Mouse (Mus musculus) macrophage (primary cell): ENCODE results near the gene Celf2. TPM values are rescaled to one million over a fixed set of nuclear protein-coding genes. Genes with fewer than 3 reads are reported as not detected.

Source experiments
- H3K27ac ChIP-seq: fragments of 350-480 bp; formaldehyde crosslinking; 2 replicates; pipeline ENCODE4 v1.9.0; 2021
- H3K36me3 ChIP-seq: fragments of 350-480 bp; formaldehyde crosslinking; 2 replicates; pipeline ENCODE4 v1.9.0; 2021; ENCODE audit errors: inconsistent target
- H3K4me3 ChIP-seq: fragments of 350-480 bp; formaldehyde crosslinking; 2 replicates; pipeline ENCODE4 v1.9.0; 2021; ENCODE audit errors: inconsistent target
- H3K79me2 ChIP-seq: fragments of 350-480 bp; formaldehyde crosslinking; 2 replicates; pipeline ENCODE4 v1.9.0; 2021; ENCODE audit errors: inconsistent target
- WGBS: methylation state at CpG from one replicate; pipeline ENCODE4 v1.1.7; 2026; ENCODE audit warnings: inconsistent platforms; ENCODE audit not compliant: missing documents; 5-methylcytosine and 5-hydroxymethylcytosine counted together
- polyA plus RNA-seq: library from polyadenylated mRNA; stranded (reverse); fragments of 250-400 nt; gene quantifications from 3 replicates; pipeline ENCODE4 v1.2.4, GENCODE M21; 2018; ENCODE audit warnings: inconsistent platforms

Celf2 gene
- polyA plus RNA-seq, 1 experiment from 2014 or later, result 142 TPM

GRCm38 (mm10) chr2:6913315-6913714 lies 596.0 kb downstream of the Celf2 start:
- H3K4me3 ChIP-seq, result no peak overlapping the region
- H3K79me2 ChIP-seq, result no peaks in the 10 kb centered on the region
- no peak overlapping the region for H3K27ac ChIP-seq
- no peaks in the 10 kb centered on the region for H3K36me3 ChIP-seq
- 96% methylated on average over 10 of the region's 10 CpGs for WGBS

DNA sequence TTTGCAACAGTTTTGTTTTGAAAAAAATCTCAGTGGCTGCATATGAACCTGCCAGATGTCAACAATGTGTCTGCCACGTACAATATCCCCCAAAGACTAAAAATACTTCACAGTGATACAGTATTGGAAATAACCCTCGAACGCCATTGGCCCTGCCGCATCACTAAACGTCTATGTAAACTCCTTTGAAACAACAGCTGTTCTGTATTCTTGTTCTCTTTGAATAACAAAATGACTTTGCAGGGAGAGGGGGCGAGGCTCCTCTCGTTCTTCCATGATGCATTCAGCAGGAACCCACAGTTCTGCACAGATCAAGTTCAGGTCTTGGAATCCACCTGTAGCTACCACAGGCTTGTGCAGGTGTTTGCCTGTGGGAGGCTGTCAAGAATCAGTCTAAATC lies 597.4 kb downstream of the Celf2 start:
- H3K36me3 ChIP-seq, result no peaks in the 10 kb centered on the region
- no peak overlapping the region for H3K4me3 ChIP-seq
- H3K27ac ChIP-seq, result no peak overlapping the region
- H3K79me2 ChIP-seq, result no peaks in the 10 kb centered on the region
- WGBS, result 84% methylated on average over 7 of the region's 7 CpGs

DNA sequence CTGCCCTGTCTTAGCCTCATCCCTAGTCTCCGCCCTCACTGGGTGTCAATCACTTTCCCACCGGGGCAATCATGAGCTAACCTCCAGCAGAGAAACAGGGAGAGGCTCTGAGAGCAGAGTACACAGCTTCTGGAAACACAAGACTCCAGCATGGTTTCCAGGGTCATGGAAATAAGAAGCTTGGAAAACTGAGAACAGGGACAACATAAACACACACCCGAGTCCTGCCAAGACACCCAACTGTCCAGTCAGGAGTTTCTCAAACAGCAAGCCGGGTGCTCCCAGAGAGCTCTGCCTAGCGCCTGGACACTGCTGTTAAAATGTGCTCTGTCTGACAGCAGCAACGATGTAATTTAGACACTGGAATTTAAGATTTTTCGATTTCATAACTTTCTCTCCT lies 599.4 kb downstream of the Celf2 start:
- no peaks in the 10 kb centered on the region for H3K36me3 ChIP-seq
- H3K27ac ChIP-seq, result no peak overlapping the region
- 79% methylated on average over 7 of the region's 7 CpGs for WGBS
- no peaks in the 10 kb centered on the region for H3K79me2 ChIP-seq
- no peak overlapping the region for H3K4me3 ChIP-seq

DNA sequence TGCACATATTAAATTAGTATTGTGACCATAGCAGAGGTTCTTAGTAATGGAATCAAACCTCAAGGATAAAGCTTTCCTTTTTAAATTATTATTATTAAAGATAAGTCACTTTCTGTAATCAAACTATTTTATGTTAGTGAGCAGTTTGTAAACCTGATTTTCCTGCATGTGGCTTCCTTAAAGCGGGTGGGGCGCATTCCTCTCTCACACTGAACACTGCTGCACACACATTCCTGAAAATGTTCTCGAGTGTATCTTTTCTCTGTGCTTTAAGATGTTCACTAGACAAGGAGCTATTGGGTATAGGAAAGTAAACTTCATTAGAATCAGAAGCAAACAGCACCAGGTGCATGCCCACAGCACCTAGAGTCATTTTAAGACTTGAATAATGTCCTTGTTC lies 605.0 kb downstream of the Celf2 start:
- no peaks in the 10 kb centered on the region for H3K36me3 ChIP-seq
- no peaks in the 10 kb centered on the region for H3K79me2 ChIP-seq
- no peak overlapping the region for H3K27ac ChIP-seq
- H3K4me3 ChIP-seq, result no peak overlapping the region
- WGBS, result 89% methylated on average over 3 of the region's 3 CpGs

- Histone ChIP-seq H3K4me3 (no peak overlapping the region), H3K36me3 (no peaks in the 10 kb centered on the region), H3K79me2 (no peaks in the 10 kb centered on the region), H3K27ac (no peak overlapping the region)
- 83% methylated on average over 4 of the region's 4 CpGs for WGBS
Observed at GRCm38 (mm10) chr2:6903251-6903763, 606.1 kb downstream of the Celf2 start.

DNA sequence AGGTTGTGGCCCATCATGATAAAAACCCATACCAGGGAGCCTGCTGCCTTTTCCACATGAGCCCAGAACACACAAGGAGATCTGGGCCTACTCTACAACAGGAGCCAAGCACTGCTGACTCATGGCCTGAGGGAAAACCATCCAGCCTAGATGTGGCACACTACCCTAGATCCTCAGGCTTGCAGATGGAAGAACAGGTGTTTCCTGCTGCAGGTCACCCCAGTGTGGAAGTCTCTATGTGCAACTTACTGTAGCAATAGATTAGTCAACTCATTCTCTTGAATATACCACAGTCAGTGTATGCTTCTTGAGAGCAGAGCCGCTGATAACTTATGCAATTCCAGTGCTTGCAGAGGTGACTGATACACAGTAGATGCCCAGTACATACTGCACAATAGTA lies 612.5 kb downstream of the Celf2 start:
- WGBS, result 21% methylated on average over 1 of the region's 1 CpGs
- H3K36me3 ChIP-seq, result no peaks in the 10 kb centered on the region
- H3K79me2 ChIP-seq, result no peaks in the 10 kb centered on the region

DNA sequence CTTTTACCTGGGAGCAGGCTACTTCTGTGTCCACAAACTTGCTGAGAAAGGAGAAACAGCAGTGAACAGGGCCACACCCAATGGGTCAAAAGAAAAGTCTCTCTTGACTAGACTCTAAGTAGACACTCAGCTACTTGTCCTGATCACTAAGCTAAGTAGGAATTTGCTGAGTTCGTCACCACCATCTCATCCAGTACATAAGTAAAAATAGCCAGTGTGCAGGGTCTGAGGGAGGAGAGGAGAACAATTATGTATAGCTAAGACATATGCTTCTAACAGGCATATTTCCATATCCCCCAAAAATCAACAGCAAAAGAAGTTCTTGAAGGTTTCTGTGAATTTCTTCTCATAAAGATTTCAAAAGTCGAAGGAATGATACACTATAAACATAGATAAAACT lies 615.8 kb downstream of the Celf2 start:
- no peaks in the 10 kb centered on the region for H3K36me3 ChIP-seq
- 95% methylated on average over 2 of the region's 2 CpGs for WGBS
- no peak overlapping the region for H3K27ac ChIP-seq
- no peak overlapping the region for H3K4me3 ChIP-seq
- H3K79me2 ChIP-seq, result no peaks in the 10 kb centered on the region

More for the DNA sequence above, 612.5 kb downstream of the Celf2 start:
- Histone ChIP-seq H3K4me3 (no peak overlapping the region), H3K27ac (no peak overlapping the region)

GRCm38 (mm10) chr2:6893095-6893494 lies 616.3 kb downstream of the Celf2 start:
- WGBS, result 73% methylated on average over 3 of the region's 3 CpGs
- no peak overlapping the region for H3K4me3 ChIP-seq
- no peak overlapping the region for H3K27ac ChIP-seq
- H3K79me2 ChIP-seq, result no peaks in the 10 kb centered on the region
- no peaks in the 10 kb centered on the region for H3K36me3 ChIP-seq

DNA sequence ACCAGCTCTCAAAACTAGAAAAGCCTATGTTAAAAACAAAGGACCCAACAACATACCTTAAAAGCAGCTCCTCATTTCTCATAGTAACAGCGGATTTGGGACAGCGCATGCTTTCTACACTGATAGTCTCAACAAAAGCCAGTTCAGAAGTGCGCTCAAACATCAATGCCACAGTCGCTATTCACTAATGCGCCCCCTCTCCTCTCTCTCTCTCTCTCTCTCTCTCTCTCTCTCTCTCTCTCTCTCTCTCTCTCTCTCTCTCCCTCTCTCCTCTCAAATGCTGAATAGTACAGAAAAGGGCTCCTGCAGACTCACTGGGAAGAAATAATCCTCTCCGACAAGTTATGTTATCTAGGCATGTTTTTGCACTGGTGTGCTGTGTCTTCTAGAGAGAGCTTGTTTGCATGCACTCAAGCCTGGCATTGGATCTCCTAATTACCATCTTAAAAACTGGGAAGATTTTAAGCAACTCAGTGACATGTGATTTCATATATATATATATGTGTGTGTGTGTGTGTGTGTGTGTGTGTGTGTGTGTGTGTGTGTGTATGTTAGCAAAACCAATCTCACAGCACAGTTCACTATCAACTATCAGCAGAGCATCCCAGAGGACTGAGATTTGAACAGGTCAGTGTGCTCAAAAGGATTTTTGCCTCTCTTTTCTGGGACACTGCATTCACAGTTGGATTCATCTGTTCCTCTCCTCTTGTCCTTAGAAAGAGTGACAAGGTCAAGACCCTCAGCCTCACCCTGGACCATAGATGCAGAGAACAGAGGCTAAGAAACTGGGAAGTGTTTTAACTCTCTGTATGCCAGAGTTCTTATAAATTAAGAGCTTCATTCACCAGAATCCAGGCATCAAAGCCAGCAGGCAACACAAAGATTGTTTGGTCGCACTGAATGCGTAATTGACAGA lies 624.3 kb downstream of the Celf2 start:
- Histone ChIP-seq H3K36me3 (no peaks in the 10 kb centered on the region), H3K27ac (no peak overlapping the region)
- 84% methylated on average over 8 of the region's 8 CpGs for WGBS

GRCm38 (mm10) chr2:6883996-6884795 lies 625.2 kb downstream of the Celf2 start:
- H3K27ac ChIP-seq, result no peak overlapping the region
- no peak overlapping the region for H3K4me3 ChIP-seq
- H3K36me3 ChIP-seq, result no peaks in the 10 kb centered on the region
- WGBS, result 74% methylated on average over 13 of the region's 13 CpGs
- H3K79me2 ChIP-seq, result no peaks in the 10 kb centered on the region

More for the DNA sequence above, 624.3 kb downstream of the Celf2 start:
- Histone ChIP-seq H3K79me2 (no peaks in the 10 kb centered on the region), H3K4me3 (no peak overlapping the region)

GRCm38 (mm10) chr2:6882236-6882885 lies 627.0 kb downstream of the Celf2 start:
- Histone ChIP-seq H3K36me3 (no peaks in the 10 kb centered on the region), H3K27ac (no peak overlapping the region), H3K79me2 (no peaks in the 10 kb centered on the region), H3K4me3 (no peak overlapping the region)
- 83% methylated on average over 5 of the region's 6 CpGs for WGBS

GRCm38 (mm10) chr2:6880941-6881575 lies 628.3 kb downstream of the Celf2 start:
- H3K27ac ChIP-seq, result no peak overlapping the region
- no peak overlapping the region for H3K4me3 ChIP-seq
- WGBS, result 92% methylated on average over 5 of the region's 6 CpGs
- no peaks in the 10 kb centered on the region for H3K36me3 ChIP-seq
- H3K79me2 ChIP-seq, result no peaks in the 10 kb centered on the region

DNA sequence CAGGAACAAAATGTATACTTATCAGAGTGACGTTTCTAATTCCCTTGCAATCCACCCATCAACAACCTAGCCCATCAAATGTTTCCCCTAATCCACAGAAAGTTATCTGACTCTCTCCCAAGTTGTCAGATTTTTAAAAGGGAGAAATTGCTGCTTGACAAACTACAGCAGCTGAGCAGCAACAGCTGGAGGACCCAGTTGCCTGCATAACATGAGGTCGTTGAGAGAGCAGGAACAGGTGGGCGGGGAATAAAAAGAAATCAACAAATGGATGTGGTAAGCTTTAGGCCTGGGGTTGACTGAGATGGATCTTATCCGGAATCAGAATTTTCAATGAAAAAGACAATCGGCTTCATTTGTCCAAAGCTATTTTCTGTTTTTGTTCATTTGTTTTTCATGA lies 632.3 kb downstream of the Celf2 start:
- WGBS, result 81% methylated on average over 5 of the region's 5 CpGs
- no peaks in the 10 kb centered on the region for H3K79me2 ChIP-seq
- H3K27ac ChIP-seq, result no peak overlapping the region
- H3K36me3 ChIP-seq, result no peaks in the 10 kb centered on the region
- H3K4me3 ChIP-seq, result no peak overlapping the region

DNA sequence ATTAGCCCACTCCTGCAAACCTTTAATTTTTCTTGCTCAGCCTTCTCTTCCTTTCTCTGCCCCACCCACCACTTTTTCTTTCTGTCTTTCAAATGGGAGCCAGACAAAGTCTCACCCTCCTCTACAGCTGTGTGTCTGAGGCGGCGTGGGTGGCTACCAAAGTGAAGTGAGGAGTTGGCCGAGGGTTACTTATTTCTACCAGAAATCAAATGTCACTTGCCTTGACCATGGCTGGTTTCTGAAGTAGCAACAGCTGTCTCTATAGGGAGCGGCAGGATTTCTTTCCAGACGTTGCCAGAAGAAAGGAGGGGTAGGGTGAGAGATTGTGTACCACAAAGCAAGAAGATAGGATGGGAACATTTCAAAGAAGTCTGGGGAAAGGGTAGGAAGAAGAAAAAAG lies 632.8 kb downstream of the Celf2 start:
- Histone ChIP-seq H3K27ac (no peak overlapping the region), H3K4me3 (no peak overlapping the region), H3K36me3 (no peaks in the 10 kb centered on the region), H3K79me2 (no peaks in the 10 kb centered on the region)
- 89% methylated on average over 5 of the region's 5 CpGs for WGBS
